Mouse (Mus musculus) G1E (cell line): ENCODE data around the gene Deup1. TPM values are rescaled to one million over a fixed set of nuclear protein-coding genes. Genes with fewer than 3 reads are reported as not detected.

ENCODE experiments used
- ATAC-seq: 2 replicates; pipeline ENCODE4 v1.8.0; 2016; ENCODE audit warnings: mild to moderate bottlenecking; ENCODE audit not compliant: insufficient number of reproducible peaks, poor library complexity, low FRiP score, severe bottlenecking; ENCODE audit errors: extremely low read depth
- DNase-seq: peaks from one replicate; pipeline ENCODE4 v3.0.0; 2012; ENCODE audit warnings: low spot score
- H3K27me3 ChIP-seq: 2 replicates; pipeline ENCODE4 v1.6.1; 2012; ENCODE audit warnings: mild to moderate bottlenecking, low read length, inconsistent platforms; ENCODE audit not compliant: insufficient read depth
- H3K36me3 ChIP-seq: replicated peaks from 2 replicates; pipeline ENCODE3; 2012; ENCODE audit warnings: mild to moderate bottlenecking, inconsistent platforms
- H3K4me1 ChIP-seq: 2 replicates; pipeline ENCODE4 v1.6.1; 2012; ENCODE audit warnings: low read depth, low read length, inconsistent platforms, mixed read lengths; ENCODE audit not compliant: insufficient read depth
- H3K4me3 ChIP-seq: 2 replicates; pipeline ENCODE4 v1.5.1; 2012; ENCODE audit warnings: low read depth, mild to moderate bottlenecking, inconsistent platforms, low read length, moderate library complexity, mixed read lengths
- H3K9me3 ChIP-seq: replicated peaks from 2 replicates; pipeline ENCODE4 v1.6.1; 2012; ENCODE audit warnings: inconsistent platforms
- CTCF ChIP-seq: IDR thresholded peaks from 2 replicates; pipeline ENCODE4 v1.5.1; 2012; ENCODE audit warnings: low read depth, low read length, inconsistent platforms, mixed read lengths
- GATA1 ChIP-seq: IDR thresholded peaks from 2 replicates; pipeline ENCODE4 v1.6.1; 2012; ENCODE audit warnings: borderline replicate concordance, low read length, inconsistent platforms, mixed read lengths
- GATA2 ChIP-seq: IDR thresholded peaks from 2 replicates; pipeline ENCODE4 v1.6.1; 2012; ENCODE audit warnings: low read depth, low read length, inconsistent platforms, borderline replicate concordance
- POLR2AphosphoS5 ChIP-seq: IDR thresholded peaks from 2 replicates; pipeline ENCODE4 v1.6.1; 2012; ENCODE audit warnings: low read depth, low read length, inconsistent platforms; ENCODE audit not compliant: insufficient replicate concordance
- TAL1 ChIP-seq: conservative IDR thresholded peaks from 2 replicates; pipeline ENCODE4 v1.6.1; 2012; ENCODE audit warnings: low read depth, low read length, inconsistent platforms, mixed read lengths
- polyA plus RNA-seq: library from polyadenylated mRNA; stranded (reverse); fragments of >175 nt; gene quantifications from 2 replicates; pipeline ENCODE4 v1.2.3, GENCODE M21; 2012
- total RNA-seq, 2 experiments: library from RNA; stranded (forward) in 1 of 2; stranded (reverse) in 1 of 2; fragments of 200-1000 nt in 1 of 2; fragments of >200 nt in 1 of 2; fragmentation: Nextera tagmentation in 1 of 2; gene quantifications; 2 replicates each; pipeline ENCODE4 v1.2.3; 2014 to 2017

Gene Deup1
- total and polyA plus RNA-seq, 3 experiments = 0.11 TPM; not detected in 2

GRCm38 (mm10) chr9:15538979-15539533 is 88.7 kb downstream of the Deup1 start:
- ATAC-seq = no peak
- H3K36me3 ChIP-seq = no peaks in the 10 kb centered on the region

GRCm38 (mm10) chr9:15537455-15538048 is 90.2 kb downstream of the Deup1 start:
- Histone ChIP-seq H3K4me1 (no peaks in the 10 kb centered on the region), H3K36me3 (no peaks in the 10 kb centered on the region), H3K4me3 (no peak overlapping the region), H3K9me3 (no peaks in the 10 kb centered on the region), H3K27me3 (peaks cover 2% of the 10 kb centered on the region; the same call in 1 of the 2 replicates)
- ATAC-seq (no peak), DNase-seq (no peak)
- TF ChIP-seq CTCF (no peak), GATA2 (no peak), POLR2AphosphoS5 (no peak), TAL1 (no peak), GATA1 (no peak)

More at GRCm38 (mm10) chr9:15538979-15539533, 88.7 kb downstream of the Deup1 start:
- no peak overlapping the region for H3K4me3 ChIP-seq
- TF ChIP-seq CTCF = no peak
- no peak for TF ChIP-seq TAL1
- no peak for TF ChIP-seq GATA2
- no peak for TF ChIP-seq GATA1
- no peak for TF ChIP-seq POLR2AphosphoS5
- H3K4me1 ChIP-seq = no peaks in the 10 kb centered on the region
- peaks cover 2% of the 10 kb centered on the region; the same call in 1 of the 2 replicates for H3K27me3 ChIP-seq
- DNase-seq = no peak
- H3K9me3 ChIP-seq = no peaks in the 10 kb centered on the region

GRCm38 (mm10) chr9:15536861-15537426 is 90.8 kb downstream of the Deup1 start:
- H3K4me3 ChIP-seq = no peak overlapping the region
- no peak for DNase-seq
- H3K4me1 ChIP-seq = no peaks in the 10 kb centered on the region
- TF ChIP-seq GATA2 (no peak), GATA1 (no peak), TAL1 (no peak), POLR2AphosphoS5 (no peak), CTCF (no peak)
- peaks cover 2% of the 10 kb centered on the region; the same call in 1 of the 2 replicates for H3K27me3 ChIP-seq
- H3K36me3 ChIP-seq = no peaks in the 10 kb centered on the region
- no peak for ATAC-seq
- no peaks in the 10 kb centered on the region for H3K9me3 ChIP-seq

- Histone ChIP-seq H3K4me1 (no peaks in the 10 kb centered on the region), H3K9me3 (no peaks in the 10 kb centered on the region), H3K36me3 (no peaks in the 10 kb centered on the region), H3K27me3 (peaks cover 2% of the 10 kb centered on the region; the same call in 1 of the 2 replicates), H3K4me3 (no peak overlapping the region)
- TF ChIP-seq CTCF = no peak
- TF ChIP-seq TAL1 = no peak
- DNase-seq (no peak), ATAC-seq (no peak)
Observed at GRCm38 (mm10) chr9:15535418-15535817, 92.3 kb downstream of the Deup1 start.

- Histone ChIP-seq H3K4me1 (no peaks in the 10 kb centered on the region), H3K36me3 (no peaks in the 10 kb centered on the region), H3K27me3 (peaks cover 2% of the 10 kb centered on the region), H3K4me3 (no peak overlapping the region), H3K9me3 (no peaks in the 10 kb centered on the region)
- ATAC-seq (no peak), DNase-seq (no peak)
- TF ChIP-seq GATA2 = no peak
- no peak for TF ChIP-seq GATA1
- no peak for TF ChIP-seq TAL1
Observed at GRCm38 (mm10) chr9:15534110-15534509, 93.6 kb downstream of the Deup1 start.

GRCm38 (mm10) chr9:15533336-15534070 is 94.2 kb downstream of the Deup1 start:
- peaks cover 2% of the 10 kb centered on the region for H3K27me3 ChIP-seq
- no peaks in the 10 kb centered on the region for H3K36me3 ChIP-seq
- no peak for ATAC-seq
- no peaks in the 10 kb centered on the region for H3K4me1 ChIP-seq
- H3K9me3 ChIP-seq = no peaks in the 10 kb centered on the region
- H3K4me3 ChIP-seq = no peak overlapping the region
- TF ChIP-seq GATA1 (no peak), TAL1 (no peak), POLR2AphosphoS5 (no peak), CTCF (no peak), GATA2 (no peak)
- no peak for DNase-seq
